Mouse (Mus musculus) 416B (cell line): ENCODE measurements at regions not wholly inside any gene's neighbourhood (a gene's known extent, or its start where the extent isn't known, plus 50 kb on each side); places are given as distances from the start of the nearest gene placed in this dataset.

ENCODE experiments used
- DNase-seq: peaks from one replicate; pipeline ENCODE4 v3.0.0; 2011; ENCODE audit warnings: low read depth

DNA sequence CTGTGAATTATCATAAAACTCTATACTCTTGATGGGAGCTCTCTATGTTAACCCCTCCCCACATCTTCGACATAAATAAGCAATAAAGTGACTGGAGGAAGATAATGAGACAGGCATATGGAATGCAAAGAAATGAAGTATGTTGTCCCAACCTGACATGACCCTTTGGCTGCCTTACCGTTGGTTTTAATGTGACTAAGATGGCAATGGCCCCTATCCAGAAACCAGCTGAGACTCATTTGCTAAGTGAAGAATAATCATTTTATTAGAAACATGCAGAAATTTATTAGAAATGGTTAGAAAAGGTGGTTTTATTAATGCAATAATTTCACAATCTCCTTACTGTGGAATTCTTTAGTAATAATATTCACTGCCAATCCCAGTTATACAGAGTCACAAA, 2767.2 kb upstream of the 5930422O12Rik start:
- no peak for DNase-seq

DNA sequence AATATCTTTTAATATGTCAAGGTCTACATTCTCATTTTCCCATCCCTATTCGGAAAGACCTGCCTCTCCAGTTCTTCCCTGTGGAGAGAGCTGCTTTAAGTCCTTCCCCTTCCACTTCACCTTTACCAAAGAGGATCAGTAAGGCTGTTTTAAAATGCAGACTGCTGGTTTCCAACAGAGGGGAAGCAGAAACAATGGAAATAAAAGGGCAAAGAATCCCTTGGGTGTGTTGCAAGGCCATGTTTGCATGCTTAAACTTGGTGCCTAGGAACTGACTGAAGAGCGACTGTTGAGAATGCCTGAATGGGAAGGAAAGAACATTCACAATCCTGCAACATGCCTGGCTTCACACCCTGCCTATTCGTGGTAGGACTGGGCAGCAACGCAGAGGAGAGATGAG, 2759.1 kb upstream of the 5930422O12Rik start:
- DNase-seq = no peak

GRCm38 (mm10) chr8:30677423-30677822, 2751.1 kb upstream of the 5930422O12Rik start:
- peak; percentile 1 for DNase-seq

DNA sequence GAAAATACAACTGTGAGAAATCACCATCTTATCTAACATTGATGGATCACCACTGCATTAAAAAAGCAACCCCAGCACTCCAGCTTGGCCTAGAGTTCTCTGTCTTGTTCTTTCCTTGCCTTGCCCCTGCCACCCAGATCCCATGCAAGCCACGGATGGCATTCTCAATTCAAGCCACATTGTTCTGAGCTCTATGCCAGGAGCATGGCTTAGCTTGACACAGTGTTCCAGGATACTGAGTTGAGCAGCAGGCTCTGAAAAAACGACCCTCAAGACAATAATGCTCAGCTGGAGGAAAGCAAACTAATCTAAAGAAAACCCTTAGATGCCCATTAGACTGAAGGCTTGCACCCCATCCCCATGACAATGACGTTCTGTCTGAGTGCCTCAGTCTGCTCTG, 2746.3 kb upstream of the 5930422O12Rik start:
- DNase-seq = no peak

- no peak for DNase-seq
Observed at GRCm38 (mm10) chr8:30686539-30686938, 2742.0 kb upstream of the 5930422O12Rik start.

DNA sequence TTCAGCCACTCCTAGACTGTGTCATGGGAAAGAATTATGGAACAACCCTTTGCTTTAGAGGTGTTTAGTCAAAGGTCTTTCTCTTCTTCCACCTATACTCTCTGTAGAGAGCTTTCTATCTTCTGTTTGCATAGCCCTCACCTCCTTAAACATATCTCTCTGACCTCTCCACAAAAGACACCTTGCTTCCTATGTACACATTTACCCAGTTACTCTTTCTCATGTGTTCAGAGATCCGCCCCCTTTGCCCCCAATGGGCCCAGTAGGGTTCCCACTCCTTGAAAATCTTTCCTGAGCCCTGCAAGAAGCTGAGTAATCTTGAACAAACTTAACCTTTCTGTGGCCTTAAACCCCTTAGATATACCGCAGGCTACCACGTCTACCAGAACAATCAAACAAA, 2734.4 kb upstream of the 5930422O12Rik start:
- DNase-seq = no peak

- DNase-seq = no peak
Observed at GRCm38 (mm10) chr8:30716643-30717042, 2711.9 kb upstream of the 5930422O12Rik start.

DNA sequence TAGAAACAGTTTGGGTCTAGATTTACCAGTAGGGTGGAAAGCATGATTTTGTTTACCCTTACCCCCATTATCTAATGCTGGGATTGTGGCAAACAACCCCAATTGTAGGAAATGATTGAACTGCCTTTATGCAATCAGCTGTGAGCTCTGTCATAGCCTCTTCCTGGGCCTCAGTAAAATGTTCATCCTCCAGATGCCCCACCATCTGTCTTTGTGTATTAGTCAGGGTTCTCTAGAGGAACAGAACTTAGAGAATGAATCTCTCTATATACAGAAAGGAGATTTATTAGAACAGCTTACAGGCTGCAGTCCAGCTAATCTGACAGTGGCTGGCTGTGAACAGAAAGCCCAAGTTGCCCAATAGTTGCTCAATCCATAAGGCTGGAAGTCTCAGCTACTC, 2698.1 kb upstream of the 5930422O12Rik start:
- no peak for DNase-seq

GRCm38 (mm10) chr8:30732585-30733253, 2695.8 kb upstream of the 5930422O12Rik start:
- no peak for DNase-seq

DNA sequence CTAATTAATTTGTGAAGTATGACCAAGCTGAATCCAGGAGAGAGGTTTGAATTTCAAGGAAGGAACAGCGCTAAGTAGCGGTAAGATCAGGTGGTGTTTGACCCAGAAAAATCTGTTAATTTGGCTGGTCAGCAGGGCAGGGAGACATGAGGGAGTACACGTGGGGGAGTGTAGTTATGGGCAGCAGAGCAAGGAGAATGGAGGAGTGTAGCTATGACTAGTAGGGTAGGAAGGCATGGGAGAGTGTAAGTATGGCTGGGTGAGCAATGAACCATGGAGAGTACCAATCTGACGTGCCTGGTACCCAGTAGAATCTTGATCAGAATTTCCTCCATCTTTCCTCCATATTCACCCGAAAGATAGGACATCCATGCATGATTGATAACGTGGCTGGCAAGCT, 2695.1 kb upstream of the 5930422O12Rik start:
- DNase-seq = no peak

GRCm38 (mm10) chr8:30735338-30735737, 2693.2 kb upstream of the 5930422O12Rik start:
- DNase-seq = no peak

GRCm38 (mm10) chr8:30735740-30736139, 2692.8 kb upstream of the 5930422O12Rik start:
- DNase-seq = no peak

- DNase-seq = no peak
Observed at GRCm38 (mm10) chr8:30746874-30747273, 2681.6 kb upstream of the 5930422O12Rik start.
